Mouse (Mus musculus): ENCODE measurements around the gene Elovl6.

Elovl6 gene

DNA sequence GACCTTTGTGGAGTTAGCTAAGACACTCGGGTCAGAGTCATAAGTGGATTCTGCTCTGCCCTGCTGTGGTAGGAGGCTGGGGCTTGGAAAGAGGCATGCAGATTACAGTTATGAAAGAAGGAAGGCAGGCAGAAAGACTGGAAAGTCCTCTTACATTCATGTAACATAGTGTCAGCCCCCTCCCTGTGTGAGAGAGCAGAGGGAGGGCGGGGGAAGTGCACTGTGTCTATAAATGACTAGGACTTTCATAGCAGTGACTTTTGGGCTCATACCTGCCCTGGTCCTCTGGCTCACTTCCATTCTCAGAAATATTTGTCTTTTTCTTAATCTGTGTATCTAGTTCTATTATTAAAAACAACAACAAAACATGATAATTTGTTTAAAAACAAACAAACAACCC lies 33.9 kb downstream of the Elovl6 start:
- no peak for DNase-seq (ENCODE audit: low spot score in 2 of 2)

DNA sequence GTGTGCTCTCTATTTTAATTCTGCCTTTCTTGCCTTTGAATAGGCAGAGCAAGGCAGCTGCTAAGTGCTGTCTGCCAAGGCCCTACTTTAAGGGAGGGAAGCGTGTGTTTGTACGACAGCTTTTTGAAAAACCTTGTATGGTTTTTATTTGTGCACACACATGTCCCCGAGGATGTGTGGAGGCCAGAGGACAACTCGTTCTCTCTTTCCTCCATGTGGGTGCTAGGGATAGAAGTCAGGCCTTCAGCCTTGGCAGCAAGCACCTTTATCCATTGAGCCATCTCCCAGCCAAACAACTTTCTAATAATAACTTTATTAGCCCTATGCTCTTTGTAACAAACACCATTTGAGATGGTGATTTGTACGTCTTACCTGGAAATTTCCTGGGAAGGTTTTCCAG lies 34.7 kb downstream of the Elovl6 start:
- DNase-seq (ENCODE audit: low spot score in 2 of 2) = no peak

DNA sequence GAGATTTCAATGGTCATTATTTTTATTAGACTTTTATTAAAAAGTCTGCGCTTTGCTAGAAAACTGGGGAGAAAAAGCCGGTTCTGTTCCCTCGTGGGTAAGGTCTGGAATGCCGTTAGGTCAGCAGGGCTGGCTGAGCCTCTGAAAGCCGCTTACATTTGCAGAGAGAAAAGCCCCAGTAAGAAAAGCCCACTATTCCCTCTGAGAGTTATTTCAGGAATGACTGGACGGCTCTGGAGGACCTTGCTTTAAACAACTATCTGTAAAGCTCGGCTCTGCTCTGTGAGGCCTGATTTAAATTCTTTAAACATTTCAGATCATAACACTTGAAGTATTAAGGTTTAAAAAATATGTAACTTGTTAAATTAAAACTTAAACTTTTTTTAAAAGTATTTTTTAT lies 36.4 kb downstream of the Elovl6 start:
- DNase-seq (ENCODE audit: low spot score in 2 of 2) = no peak

DNA sequence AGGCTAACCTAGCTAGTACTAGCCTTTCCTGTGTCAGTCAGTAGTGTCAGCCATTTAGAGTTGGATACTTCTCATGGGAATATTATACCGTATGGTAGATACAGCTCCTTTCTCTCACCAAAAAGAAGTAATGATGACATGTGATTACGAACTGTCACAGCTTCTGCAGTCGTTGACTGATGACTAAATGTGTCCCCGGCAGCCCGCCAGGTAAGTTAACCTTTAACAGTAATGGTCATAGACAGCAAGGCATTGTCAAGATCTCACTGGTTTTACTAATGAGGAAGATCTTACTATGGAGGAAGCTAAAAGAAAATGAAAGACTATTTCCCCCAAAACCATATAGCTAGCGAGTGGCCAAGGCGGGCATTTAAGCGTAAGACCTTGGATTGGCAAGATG lies 38.8 kb downstream of the Elovl6 start:
- no peak for DNase-seq (ENCODE audit: low spot score in 2 of 2)

DNA sequence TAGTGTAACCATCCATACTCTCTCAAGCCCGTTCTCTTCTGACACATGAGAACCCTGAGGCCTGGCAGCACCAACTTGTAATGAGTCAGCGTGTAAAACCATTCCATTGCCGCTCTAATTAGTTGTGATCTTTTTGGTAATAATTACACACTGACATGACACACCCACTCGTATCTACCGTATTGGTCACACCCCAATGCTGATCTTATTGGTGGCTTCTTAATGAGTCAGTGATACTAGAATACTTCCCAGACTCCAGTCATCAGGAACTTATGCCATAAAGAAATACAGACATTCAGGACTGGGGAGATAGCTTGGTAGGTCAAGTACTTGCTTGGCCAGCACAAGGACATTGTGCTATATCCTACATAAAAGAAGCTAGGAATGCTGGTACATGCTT lies 39.5 kb downstream of the Elovl6 start:
- DNase-seq (ENCODE audit: low spot score in 2 of 2) = no peak

DNA sequence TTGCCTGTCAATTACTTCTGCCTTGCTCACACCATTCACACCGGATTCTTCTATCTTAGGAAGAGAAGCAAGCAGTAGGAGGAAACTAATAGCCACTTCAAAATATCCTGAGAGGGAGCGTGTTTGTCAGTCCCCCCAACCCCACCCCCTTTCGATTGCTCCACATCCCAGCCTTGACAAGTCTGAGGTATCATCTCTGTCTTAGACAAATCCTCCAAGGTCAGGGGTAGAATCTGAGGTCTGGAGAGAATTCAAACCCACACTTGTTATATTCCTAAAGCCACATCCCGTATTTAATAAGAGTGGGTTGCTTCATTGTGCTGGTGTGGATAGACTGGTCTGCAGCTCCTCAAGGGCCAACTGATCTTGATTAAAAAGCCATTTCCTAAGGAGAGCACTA lies 40.8 kb downstream of the Elovl6 start:
- DNase-seq (ENCODE audit: low spot score in 2 of 2) = no peak

DNA sequence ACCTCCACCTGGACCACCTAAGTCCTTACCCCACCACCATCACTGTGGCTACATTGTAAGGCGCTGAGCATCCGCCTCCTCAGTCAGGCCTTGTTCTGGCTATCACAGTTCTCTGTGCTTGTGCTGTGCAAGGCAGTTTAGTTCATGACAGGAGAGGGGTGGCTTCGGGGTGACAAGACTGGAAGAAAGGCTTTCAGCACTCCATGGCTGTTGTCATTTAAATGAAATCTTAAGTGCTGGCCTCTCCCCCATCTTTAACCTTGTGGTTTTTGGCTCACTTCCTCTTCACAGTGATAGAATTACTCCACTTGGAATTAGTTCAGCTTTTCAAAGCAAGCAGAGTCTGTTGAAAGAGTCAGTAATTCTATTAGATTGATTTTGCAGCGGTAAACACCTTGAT lies 41.5 kb downstream of the Elovl6 start:
- no peak for DNase-seq (ENCODE audit: low spot score in 2 of 2)

DNA sequence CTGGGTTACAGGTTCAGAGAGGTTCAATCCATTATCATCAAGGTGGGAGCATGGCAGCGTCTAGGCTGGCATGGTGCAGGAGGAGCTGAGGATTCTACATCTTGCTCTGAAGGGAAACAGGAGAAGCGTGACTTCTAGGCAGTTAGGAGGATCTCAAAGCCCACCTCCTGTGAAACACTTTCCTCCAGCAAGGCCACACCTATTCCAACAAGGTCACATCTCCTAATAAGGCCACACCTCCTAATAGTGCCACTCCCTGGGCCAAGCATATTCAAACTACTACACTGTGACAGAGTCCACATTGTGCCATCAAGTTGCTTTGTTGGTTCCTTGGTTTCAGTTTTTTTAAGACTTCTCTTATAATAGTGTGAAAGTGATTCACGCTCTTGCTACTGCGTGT lies 42.9 kb downstream of the Elovl6 start:
- DNase-seq (ENCODE audit: low spot score in 2 of 2) = no peak

DNA sequence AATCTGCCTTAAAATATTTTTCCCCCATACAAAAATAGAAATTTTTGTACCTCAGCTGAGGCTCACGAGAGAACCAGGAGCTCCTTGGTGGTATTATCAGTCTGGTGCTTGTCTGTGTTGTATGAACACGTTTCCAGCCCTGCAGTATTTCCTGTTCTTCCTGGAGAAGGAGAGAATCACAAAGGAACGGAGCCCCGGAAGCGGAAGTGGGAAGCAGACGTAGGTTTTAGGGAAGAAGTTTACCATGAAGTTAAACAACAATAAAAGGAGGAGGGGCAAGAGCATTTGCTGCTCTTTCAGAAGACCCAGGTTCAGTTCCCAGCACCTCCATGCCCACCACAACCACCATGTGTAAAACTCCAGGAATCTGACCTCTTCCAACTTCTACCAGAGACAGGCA lies 44.4 kb downstream of the Elovl6 start:
- DNase-seq (ENCODE audit: low spot score in 2 of 2) = no peak

DNA sequence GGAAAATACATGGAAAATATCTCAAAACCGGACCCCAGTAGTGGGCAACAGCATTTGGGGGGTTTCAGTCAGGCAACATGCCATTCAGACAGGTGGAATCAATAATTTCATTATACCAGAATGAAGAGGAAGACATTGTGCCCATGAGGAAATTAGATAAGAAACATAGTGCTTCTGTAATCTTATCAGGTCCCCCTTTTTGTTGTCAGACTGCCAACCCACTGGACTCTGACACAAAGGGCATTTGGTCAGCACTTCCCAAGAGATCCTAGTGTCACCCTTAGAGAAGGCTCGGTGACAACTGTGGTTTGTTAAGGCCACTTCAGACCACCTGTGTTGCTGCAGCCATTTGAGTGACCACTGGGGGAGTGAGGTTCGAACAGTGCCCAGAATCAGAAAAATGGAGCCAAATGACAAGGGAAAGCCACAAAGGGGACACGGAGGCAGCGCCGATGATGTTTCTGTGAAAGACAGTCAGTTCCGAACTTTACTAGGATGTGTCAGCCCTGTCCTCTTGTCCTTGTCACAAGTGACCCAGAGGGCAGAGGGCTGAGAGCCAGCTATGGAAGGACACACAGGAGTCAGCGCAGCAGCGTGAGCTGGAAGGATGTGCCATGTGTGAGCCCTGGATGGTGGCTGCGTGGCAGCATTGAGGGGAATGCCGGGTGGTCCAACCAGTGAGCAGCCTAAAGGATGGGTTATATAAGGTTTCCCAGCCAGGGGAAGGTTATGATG lies 46.8 kb downstream of the Elovl6 start:
- no peak for DNase-seq (ENCODE audit: low spot score in 2 of 2)

DNA sequence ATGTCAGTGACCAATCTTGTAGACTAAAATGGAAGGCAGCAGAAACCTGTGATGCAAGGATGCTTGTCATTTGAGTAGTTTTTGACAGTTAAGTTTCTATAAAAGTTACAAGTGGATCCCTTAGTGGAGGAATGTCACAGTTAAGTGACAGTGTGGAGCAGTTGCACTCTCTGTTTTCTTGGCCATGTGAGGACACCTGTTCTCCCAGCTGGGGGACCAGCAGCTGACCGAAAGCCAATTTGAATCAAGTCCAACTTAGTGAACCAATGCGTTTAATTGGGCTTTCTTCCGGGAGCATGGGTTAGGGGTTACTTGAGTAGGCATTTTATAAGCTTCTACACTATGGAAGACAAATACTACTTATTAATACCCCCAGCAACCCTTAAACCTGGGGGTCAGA lies 48.9 kb downstream of the Elovl6 start:
- no peak for DNase-seq (ENCODE audit: low spot score in 2 of 2)

DNA sequence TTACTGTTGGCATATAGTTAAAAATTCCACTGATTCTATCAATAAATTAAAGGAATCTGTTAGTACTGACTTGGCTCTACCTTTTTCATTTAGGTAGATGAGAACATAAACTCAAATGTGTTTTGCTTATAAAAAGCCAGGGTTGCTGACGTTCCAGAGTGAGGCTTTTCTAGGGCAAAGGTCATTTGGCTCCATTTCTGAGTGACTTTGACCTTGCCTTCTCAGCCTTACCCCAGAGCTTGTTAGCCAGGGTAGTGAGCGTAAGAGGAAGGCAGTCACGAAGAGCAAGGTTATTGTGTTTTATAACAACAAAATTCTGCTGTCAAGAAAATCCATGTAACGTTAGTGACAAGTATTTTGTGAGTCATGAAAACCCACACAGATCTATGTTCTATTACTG lies 50.3 kb downstream of the Elovl6 start:
- DNase-seq (ENCODE audit: low spot score in 2 of 2) = no peak

DNA sequence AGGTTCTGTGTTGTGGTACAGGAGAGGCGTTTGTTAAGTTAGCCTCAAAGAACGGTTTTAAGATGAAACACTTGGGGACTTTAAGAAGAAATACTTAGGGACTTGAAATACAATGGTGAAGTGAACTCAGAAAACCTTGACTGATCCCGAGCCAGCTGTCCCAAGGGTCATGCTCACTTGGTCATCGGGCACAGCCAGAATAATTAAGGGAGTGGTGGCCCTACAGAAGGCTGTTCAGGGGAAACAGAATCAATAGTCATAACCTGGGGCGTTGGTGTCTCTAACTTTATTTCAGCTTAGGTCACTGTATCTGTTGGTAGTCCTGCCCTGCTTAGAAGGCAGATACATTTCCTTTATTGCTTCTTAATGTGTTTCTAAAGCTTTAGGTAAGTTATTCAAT lies 51.1 kb downstream of the Elovl6 start:
- no peak for DNase-seq (ENCODE audit: low spot score in 2 of 2)

DNA sequence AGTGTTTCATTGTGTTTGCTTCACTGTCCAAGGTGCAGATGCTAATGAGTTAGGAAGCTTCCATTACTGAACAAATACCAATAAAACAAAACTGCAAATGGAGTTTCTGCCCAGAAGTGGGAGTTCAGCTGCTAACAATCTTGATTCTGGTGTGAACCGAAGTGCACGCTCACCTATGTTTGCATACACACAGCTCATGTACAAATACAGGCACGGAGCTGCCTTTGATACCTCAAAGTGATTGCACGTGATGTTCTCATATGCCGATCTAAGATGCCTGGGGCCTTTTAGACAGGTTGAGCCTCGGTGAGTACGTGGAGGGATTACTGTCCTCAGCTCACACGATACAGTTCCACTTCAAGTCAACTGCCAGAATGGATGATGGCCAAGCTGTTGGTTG lies 55.8 kb downstream of the Elovl6 start:
- no peak for DNase-seq (ENCODE audit: low spot score in 2 of 2)

DNA sequence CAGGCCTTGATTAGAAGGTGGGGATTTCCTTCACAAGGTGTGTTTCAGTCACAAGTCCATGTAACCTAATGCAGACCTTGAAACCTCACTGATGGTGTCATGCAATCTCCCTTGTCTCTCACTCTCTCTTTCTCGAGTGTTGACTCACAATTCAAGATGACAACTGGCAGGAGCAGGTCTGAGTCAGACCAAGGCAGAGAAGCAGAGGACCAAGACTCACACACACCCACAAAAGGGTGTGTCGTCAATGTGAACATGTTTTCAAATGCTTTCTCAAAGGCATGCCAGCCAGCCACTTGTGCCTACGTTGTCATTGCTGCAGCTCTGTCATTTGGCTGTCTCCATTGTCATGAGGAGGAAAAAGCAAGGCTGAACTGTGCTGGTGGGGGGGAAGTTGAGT lies 56.6 kb downstream of the Elovl6 start:
- DNase-seq (ENCODE audit: low spot score in 2 of 2) = no peak

DNA sequence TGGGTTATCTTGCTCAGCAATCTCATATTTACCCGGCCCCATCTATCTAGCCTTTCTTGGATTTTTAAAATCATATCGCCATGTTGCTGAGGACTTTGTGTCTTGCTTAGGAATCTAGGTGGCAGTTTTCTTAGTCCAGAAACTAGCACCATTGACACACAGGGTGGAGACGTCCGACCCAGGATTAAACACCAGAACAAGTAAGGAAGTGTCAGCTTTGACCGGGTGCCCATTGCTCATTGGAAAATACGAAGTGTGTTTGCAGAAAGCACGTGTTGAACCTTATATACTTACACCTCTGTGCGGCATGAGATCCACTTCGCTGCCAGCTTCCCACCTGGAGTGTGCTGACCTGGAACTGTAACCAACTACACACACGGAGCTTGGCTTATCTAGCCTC lies 57.5 kb downstream of the Elovl6 start:
- DNase-seq (ENCODE audit: low spot score in 2 of 2) = no peak

DNA sequence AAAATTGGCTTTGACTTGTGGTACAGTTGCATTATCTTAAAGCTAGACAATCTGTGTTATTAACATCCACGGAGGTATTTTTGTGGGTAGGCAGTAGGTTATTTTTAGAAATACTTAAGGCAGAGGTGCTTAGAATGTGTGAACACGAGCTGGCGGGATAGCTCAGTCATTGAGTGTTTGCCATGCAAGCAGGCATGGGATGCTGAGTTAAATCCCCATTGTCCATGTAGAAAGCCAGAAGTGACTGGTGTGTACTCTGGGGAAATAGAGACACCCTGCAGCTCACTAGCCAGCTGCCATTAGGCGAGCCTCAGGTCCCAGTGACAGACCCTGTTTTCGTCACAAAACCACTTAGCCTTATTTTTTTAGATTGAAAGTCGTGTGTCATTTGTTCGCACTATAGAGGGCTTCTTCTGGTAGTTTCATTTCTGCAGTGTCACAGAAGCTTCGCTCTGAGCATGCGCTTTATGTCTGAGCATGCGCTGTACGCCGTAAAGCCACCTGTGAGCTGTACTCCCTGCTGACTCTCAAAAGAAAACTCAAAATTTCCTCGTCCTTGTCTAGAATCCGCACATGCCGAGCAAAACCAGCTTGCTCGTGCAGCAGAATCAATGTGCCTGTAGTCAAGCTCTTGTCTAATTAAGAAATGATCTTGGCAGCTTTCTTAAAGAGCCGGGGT lies 58.5 kb downstream of the Elovl6 start:
- DNase-seq (ENCODE audit: low spot score in 2 of 2) = no peak

DNA sequence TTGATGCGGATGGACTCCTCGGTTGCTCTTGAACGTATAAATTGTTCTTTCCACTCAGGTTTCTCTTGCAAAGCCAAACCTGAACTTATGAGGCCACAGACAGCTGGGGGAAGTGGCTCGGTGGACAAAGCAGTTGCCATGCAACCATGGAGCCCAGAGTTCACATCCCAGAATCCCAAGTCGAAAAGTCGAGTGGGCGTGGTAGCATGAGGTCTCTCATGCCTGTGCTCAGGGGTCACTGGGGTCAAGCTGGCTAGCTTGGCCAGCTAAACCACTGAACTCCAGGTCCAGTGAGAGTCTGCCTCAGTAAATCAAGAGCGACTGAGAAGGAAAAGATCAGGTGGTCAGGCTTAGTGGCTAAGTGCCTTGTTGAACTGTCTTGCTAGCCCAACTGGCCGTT lies 59.1 kb downstream of the Elovl6 start:
- DNase-seq (ENCODE audit: low spot score in 2 of 2) = no peak

DNA sequence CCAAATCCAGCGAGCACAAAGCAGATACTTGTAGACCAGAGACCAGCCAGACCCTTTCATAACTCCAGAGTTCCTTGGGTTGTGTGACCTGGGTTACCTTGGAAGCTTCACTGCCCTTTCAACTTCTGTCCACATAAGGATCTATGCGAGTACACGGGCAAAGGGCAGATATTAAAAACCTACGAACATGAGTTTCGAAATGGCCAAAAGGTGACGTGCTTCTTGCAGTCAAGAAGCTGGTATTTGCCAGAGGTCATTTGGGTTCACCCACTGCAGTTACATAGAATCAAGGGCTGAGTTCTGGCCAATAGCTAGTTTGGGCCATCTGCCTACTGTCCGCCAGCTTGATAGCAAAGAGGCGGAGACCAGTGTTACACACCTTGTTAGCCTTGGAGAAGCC lies 59.6 kb downstream of the Elovl6 start:
- DNase-seq (ENCODE audit: low spot score in 2 of 2) = no peak

DNA sequence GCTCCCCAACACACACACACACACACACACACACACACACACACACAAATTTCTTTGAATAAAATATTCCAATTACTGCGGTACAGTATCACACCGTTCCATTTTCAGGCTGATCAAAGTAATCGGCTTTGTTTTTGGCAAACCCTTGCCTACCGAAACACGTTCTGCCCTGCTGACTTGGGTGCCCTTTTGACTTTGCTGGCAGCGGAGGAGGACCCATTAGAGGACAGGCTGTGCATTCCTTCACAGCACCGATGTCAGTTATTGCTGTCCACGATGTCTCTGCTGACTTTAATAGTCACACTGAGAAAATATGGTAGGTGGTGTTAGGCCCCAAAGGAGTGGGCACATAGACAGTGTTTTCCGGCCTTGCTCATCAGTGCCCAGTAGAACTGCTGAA lies 60.8 kb downstream of the Elovl6 start:
- no peak for DNase-seq (ENCODE audit: low spot score in 2 of 2)

DNA sequence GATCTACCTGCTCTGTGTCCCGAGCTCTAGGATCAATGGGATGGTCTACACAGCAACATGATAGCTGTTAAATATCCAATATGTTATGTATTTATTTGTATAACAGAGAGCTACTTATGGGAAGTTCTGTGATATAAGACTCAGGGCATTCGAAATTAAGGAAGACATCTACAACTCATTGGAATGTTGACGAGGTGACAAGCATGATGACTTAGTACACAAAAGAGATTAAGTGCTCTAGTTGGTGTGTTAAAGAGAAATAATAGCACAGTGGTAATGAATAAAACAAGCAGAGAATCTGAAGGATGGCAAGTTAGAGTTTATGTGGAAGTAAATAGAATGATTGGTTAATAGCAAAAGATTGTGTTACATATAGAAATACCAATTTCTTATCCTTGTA lies 61.6 kb downstream of the Elovl6 start:
- no peak for DNase-seq (ENCODE audit: low spot score in 2 of 2)

DNA sequence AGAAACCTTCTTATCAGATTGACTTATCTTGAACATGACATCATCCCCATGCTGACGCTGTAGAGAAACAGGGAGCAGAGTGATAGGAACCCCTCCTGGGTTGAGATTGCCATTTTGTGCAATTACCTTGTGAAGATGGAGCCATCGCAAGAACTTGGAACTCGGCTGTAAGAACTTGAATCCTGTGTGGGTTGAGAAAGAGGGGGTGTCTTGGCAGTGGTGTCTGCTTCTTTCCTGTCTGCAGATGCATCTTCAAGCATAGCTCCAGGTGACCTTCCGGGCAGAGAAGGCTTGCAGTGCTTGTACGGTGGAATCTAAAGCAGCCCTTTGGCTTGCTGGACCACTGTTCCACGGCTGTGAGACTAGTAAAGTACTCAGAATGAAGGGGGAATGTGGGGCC lies 63.9 kb downstream of the Elovl6 start:
- no peak for DNase-seq (ENCODE audit: low spot score in 2 of 2)

DNA sequence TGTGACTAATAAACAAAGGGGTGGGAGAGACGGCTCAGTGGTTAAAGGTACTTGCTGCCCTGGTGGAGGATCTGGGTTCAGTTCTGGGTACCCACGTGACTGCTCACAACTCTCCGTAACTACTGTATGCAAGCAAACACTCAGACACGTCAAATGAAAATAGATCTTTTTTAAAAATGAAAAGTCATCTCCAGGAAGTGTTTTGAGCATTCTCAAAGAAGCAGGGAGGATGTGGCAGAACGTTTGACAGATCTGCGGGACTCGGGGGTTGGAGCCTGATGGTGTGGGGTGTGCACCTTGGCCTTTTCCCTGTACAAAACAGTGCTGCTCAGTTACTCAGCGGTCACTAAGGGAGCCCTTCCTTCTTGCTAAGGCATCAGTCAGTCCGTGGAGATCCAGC lies 70.1 kb downstream of the Elovl6 start:
- DNase-seq (ENCODE audit: low spot score in 2 of 2) = no peak

DNA sequence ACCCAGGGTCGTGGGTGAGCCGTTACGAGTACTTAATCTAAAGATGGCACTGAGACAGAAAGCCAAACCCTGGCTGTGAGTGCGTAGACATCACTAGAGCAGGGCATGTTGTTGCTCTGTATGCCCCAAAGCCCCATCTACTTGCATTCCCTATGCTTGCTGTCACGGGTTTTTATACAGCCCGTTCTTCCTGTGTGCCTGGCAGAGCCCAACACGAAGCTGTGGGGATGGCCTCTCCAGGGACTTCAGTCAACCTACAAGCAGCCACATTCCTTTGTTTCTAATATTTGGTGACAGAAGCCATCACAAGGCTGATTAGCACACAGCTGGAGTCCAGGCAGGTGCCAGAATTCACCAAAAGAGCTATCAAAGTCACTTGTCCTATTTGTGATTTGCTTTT lies 73.3 kb downstream of the Elovl6 start:
- DNase-seq (ENCODE audit: low spot score in 2 of 2) = no peak

Data from urinary bladder, postnatal 4 days (tissue).